Mouse (Mus musculus): ENCODE results near the gene Htra3.

GRCm38 (mm10) chr5:35710931-35711330 is 31.3 kb upstream of the Htra3 start:
- TF ChIP-seq POLR2A (IDR thresholded peaks at IDR 0.05; ENCODE audit: low read depth, low read length), result no peak
- TF ChIP-seq CTCF (IDR thresholded peaks at IDR 0.05; ENCODE audit: extremely low read depth, insufficient read depth, insufficient read length, insufficient replicate concordance), result no peak

All from spleen, adult 2 months (tissue).